Mouse (Mus musculus) forebrain, embryonic 11.5 days (tissue): Measurements from ENCODE around the gene 3100002H09Rik. TPM values are rescaled to one million over a fixed set of nuclear protein-coding genes. Genes with fewer than 3 reads are reported as not detected.

Experiments
- ATAC-seq: fragments of 200-750 bp; cut with Nextera tagmentation; replicated peaks from 2 replicates; pipeline ENCODE4 v1.8.0; 2017; ENCODE audit warnings: moderate TSS enrichment; ENCODE audit not compliant: low FRiP score
- DNase-seq: peaks from one replicate; pipeline ENCODE4 v3.0.0-alpha.2; 2017; ENCODE audit warnings: low spot score
- H3K27ac ChIP-seq: fragments of 300-500 bp; sonication (generic); 2 replicates; pipeline ENCODE4 v1.5.1; 2014; ENCODE audit warnings: low read depth, low read length
- H3K27me3 ChIP-seq: fragments of 300-500 bp; sonication (generic); 2 replicates; pipeline ENCODE4 v1.6.1; 2014; ENCODE audit warnings: mild to moderate bottlenecking, low read length, mixed read lengths; ENCODE audit not compliant: control insufficient read depth, insufficient read depth
- H3K36me3 ChIP-seq: fragments of 300-500 bp; sonication (generic); 2 replicates; pipeline ENCODE4 v1.6.1; 2014; ENCODE audit warnings: mild to moderate bottlenecking, low read length, moderate library complexity, mixed read lengths; ENCODE audit not compliant: control insufficient read depth, insufficient read depth
- H3K4me1 ChIP-seq: fragments of 300-500 bp; sonication (generic); replicated peaks from 2 replicates; pipeline ENCODE4 v1.6.1; 2014; ENCODE audit warnings: low read length, mixed read lengths; ENCODE audit not compliant: control insufficient read depth, insufficient read depth
- H3K4me2 ChIP-seq: fragments of 300-500 bp; sonication (generic); 2 replicates; pipeline ENCODE4 v1.6.1; 2014; ENCODE audit warnings: low read depth, mild to moderate bottlenecking, low read length, moderate library complexity, mixed read lengths; ENCODE audit not compliant: severe bottlenecking
- H3K4me3 ChIP-seq: fragments of 300-500 bp; sonication (generic); 2 replicates; pipeline ENCODE4 v1.5.1; 2014; ENCODE audit warnings: low read depth, low read length
- H3K9ac ChIP-seq: fragments of 300-500 bp; sonication (generic); 2 replicates; pipeline ENCODE4 v1.6.1; 2014; ENCODE audit warnings: low read length
- H3K9me3 ChIP-seq: fragments of 300-500 bp; sonication (generic); 2 replicates; pipeline ENCODE4 v1.6.1; 2016; ENCODE audit warnings: low read length, mixed read lengths; ENCODE audit not compliant: control insufficient read depth
- WGBS: fragments of 180-500 bp; shearing (Covaris S2); extraction: QIAGEN DNeasy Blood & Tissue Kit; methylation state at CpG from one replicate; pipeline ENCODE4 v1.1.7; 2014; 5-methylcytosine and 5-hydroxymethylcytosine counted together
- polyA plus RNA-seq: library from polyadenylated mRNA; unstranded; fragments of >200 nt; fragmentation: Nextera tagmentation; extraction: Ambion mirVana; gene quantifications from 2 replicates; pipeline ENCODE4 v1.2.1, GENCODE M21; 2014

Gene 3100002H09Rik
- polyA plus RNA-seq, 1 experiment from 2014 or later, result 0.67 TPM

DNA sequence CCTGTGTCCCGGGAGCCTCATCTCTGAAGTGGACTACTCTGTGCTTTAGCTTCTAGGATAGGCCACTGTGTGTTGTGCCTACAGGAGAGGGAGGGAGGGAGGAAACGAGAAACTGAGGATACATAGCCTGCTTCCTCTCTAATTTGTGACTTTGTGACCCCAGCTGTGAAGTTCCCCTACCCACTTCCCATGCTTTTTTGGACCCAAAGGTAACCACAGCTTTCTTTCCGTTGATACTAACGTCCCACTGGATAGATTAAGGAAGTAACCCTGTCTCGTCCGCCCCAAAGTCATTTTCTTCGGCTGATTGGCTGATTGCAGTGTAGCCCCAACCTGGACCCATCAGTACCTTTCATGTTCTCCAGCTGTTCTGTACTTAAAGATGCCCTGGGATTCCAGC is 29.9 kb downstream of the 3100002H09Rik start:
- no peak for ATAC-seq
- 91% methylated on average over 7 of the region's 7 CpGs for WGBS

DNA sequence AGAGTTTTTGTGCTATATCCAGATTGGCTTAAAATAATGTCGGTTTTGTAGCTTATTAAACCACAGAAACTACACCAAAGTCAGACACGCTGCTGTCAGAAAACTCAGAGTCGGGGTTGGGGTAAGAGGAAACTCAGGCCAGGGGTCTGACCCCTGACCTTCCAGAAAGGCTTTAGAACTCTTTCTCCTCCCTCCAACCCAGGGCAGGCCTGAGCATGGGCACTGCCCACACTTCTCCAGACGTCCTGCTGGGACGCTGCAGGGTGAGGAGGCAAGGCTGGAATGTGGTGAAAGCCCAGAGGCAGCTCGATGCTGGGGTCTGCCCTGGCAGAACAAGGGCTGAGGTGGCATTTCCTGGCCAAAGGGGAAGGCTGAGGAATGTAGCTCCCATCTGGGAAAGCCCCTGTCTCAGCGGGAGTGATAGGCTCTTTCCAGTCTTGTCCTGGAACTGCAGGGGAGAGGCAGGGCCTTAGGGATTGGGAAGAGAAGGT is 34.6 kb downstream of the 3100002H09Rik start:
- H3K4me1 ChIP-seq, result peaks cover 10% of the 10 kb centered on the region
- DNase-seq (no peak), ATAC-seq (no peak)
- no peak overlapping the region for H3K27ac ChIP-seq
- whole genome bisulfite sequencing, result 3% methylated on average over 7 of the region's 7 CpGs
- peak overlapping the region; percentile 68 for H3K9ac ChIP-seq
- H3K9me3 ChIP-seq, result no peaks in the 10 kb centered on the region
- H3K36me3 ChIP-seq, result no peaks in the 10 kb centered on the region
- peak overlapping the region; percentile 94; the same call in 1 of the 2 replicates for H3K4me2 ChIP-seq
- H3K27me3 ChIP-seq, result peaks cover 31% of the 10 kb centered on the region
- H3K4me3 ChIP-seq, result peak overlapping the region; percentile 46; the same call in 1 of the 2 replicates

More for the DNA sequence above, 29.9 kb downstream of the 3100002H09Rik start:
- H3K4me2 ChIP-seq, result no peak overlapping the region
- H3K4me1 ChIP-seq, result peaks cover 8% of the 10 kb centered on the region; the same call in 1 of the 2 replicates
- H3K27ac ChIP-seq, result no peak overlapping the region
- H3K9me3 ChIP-seq, result no peaks in the 10 kb centered on the region
- H3K36me3 ChIP-seq, result no peaks in the 10 kb centered on the region
- H3K4me3 ChIP-seq, result no peak overlapping the region
- peaks cover 12% of the 10 kb centered on the region for H3K27me3 ChIP-seq
- no peak overlapping the region for H3K9ac ChIP-seq
- no peak for DNase-seq

DNA sequence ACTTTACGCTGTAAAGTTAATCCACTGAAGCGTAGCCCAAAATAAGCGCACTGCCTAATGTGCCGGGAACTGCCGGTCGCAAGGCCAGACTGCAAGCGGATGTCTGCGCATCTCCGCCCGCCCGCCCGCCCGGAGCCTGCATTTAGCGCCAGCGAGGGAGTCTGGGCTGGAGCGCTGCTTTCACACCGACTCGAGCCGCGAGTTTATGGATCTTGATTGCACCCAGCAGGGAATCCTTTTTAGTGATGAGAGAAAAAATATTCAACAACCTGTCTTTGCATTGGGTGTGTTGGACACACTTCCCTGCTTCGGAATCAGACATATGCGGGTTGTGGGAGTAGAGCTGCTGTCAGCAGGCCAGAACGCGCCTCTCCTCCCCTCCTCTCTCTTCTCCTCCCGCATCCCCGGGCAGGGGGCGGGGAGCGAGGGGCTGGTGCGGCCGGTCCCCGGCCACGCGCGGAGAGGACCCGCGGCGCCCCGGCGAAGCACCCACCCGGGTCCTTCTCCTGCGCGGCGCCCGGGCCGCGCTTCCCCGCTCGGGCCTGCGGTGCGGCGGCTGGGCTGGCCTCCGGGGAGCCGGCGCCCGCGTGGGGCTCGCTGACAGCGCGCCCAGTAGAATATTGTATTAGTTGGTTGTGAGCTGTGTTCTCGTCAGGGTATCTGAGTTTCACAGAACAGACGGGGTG is 35.2 kb downstream of the 3100002H09Rik start:
- WGBS, result 1% methylated on average over 61 of the region's 61 CpGs
- no peaks in the 10 kb centered on the region for H3K36me3 ChIP-seq
- peaks cover 10% of the 10 kb centered on the region for H3K4me1 ChIP-seq
- peak overlapping the region; percentile 46 for H3K4me3 ChIP-seq
- peak; percentile 66 for DNase-seq
- 0 out of 2 replicates have a peak, but pooled peaks have one; percentile 18 for ATAC-seq
- peak overlapping the region; percentile 68 for H3K9ac ChIP-seq
- H3K4me2 ChIP-seq, result peak overlapping the region; percentile 94
- no peak overlapping the region for H3K27ac ChIP-seq
- H3K9me3 ChIP-seq, result no peaks in the 10 kb centered on the region
- H3K27me3 ChIP-seq, result peaks cover 31% of the 10 kb centered on the region

DNA sequence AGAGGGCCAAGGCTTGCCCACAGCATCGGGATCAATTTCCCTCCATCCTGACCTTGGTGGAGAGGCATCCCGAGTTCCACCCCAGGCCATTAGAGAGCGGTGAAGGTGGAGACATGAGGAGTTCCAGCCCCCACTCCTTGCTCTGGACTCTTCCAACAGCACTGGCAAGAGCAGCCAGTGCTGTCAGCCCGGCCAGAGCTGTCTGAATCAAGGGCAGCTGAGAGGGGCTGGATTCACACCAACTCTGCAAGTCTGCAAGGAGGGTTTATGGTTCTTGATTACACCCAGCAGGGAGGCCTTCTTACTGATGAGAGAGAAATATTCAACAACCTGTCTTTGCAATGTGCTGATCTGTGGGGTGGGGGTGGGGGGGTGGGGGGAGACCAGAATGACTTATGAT is 37.0 kb downstream of the 3100002H09Rik start:
- H3K4me1 ChIP-seq, result peaks cover 15% of the 10 kb centered on the region
- no peak overlapping the region for H3K4me3 ChIP-seq
- H3K9me3 ChIP-seq, result no peaks in the 10 kb centered on the region
- no peak overlapping the region for H3K9ac ChIP-seq
- H3K27me3 ChIP-seq, result peaks cover 31% of the 10 kb centered on the region
- no peak overlapping the region for H3K27ac ChIP-seq
- WGBS, result 65% methylated on average over 4 of the region's 4 CpGs
- ATAC-seq, result no peak
- no peak for DNase-seq
- H3K36me3 ChIP-seq, result no peaks in the 10 kb centered on the region
- H3K4me2 ChIP-seq, result no peak overlapping the region

DNA sequence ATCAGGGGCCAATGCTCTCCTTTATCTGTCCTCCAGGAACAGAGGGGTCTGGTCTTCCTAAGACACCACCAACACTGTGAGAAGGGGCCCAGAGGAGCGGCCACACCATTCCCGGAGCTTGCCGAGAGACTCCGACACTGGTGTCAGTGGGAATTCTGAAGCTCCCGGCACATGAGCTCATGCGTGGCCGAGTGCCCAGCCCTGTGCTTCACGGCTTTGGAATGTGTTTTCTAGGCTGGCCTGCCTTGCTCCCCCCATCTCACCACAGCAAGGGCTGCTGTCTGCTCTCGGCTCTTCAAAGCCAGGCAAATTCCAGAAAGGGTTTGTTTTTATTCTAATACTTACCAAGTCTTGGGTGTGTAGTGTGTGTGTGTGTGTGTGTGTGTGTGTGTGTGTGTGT is 39.6 kb downstream of the 3100002H09Rik start:
- WGBS, result 82% methylated on average over 9 of the region's 9 CpGs
- no peak overlapping the region for H3K27ac ChIP-seq
- peaks cover 20% of the 10 kb centered on the region for H3K27me3 ChIP-seq

DNA sequence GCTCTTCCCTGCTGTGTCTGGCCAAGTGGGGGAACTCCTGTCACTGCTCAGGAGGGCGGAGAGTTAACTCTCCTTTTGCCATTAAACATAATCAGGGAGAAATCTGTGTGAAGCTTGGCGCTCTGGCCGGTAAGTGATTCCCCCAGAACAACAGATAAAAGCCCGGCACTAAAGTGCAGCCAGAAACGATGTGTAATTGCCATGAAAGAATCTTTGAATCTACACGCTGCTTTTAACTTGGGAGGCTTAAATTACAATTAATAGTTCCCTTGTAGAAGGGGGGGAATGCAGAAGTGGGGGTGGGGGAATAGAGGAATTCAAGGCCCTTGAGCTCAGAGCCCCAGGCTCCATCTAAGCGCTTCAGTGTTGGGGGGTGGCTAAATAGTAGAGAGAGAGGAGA is 40.9 kb downstream of the 3100002H09Rik start:
- DNase-seq, result no peak
- 19% methylated on average over 7 of the region's 7 CpGs for WGBS

More for the DNA sequence above, 39.6 kb downstream of the 3100002H09Rik start:
- no peaks in the 10 kb centered on the region for H3K36me3 ChIP-seq
- H3K4me1 ChIP-seq, result peaks cover 12% of the 10 kb centered on the region
- no peak overlapping the region for H3K9ac ChIP-seq
- ATAC-seq (no peak), DNase-seq (no peak)
- no peak overlapping the region for H3K4me2 ChIP-seq
- no peak overlapping the region for H3K4me3 ChIP-seq
- H3K9me3 ChIP-seq, result no peaks in the 10 kb centered on the region

DNA sequence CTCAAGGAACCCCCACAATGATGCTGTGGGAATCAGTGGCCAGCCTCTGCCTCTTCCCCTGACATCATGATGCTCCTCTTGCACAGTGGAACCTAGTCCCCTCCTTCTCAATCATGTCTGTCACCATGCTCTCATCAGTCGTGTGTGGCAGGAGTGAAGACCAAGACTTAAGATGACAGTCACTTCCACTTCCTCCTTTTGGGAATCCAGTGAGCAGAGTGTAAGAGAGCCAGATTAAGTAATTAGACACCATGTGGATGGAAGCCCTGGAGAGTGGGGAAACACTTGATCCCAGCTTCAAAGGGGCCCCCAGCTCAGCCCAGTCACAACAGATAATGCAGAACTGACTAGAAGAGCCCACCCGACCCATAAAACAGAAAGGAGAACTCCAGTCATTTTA is 47.2 kb downstream of the 3100002H09Rik start:
- WGBS, result 42% methylated on average over 2 of the region's 2 CpGs
- Histone ChIP-seq H3K4me1 (0 out of 2 replicates have a peak, but pooled peaks cover 2% of the 10 kb centered on the region), H3K9me3 (no peaks in the 10 kb centered on the region), H3K9ac (no peak overlapping the region), H3K4me2 (no peak overlapping the region), H3K4me3 (no peak overlapping the region), H3K27ac (no peak overlapping the region), H3K36me3 (no peaks in the 10 kb centered on the region), H3K27me3 (no peaks in the 10 kb centered on the region)
- ATAC-seq (no peak), DNase-seq (no peak)

More for the DNA sequence above, 40.9 kb downstream of the 3100002H09Rik start:
- 0 out of 2 replicates have a peak, but pooled peaks cover 5% of the 10 kb centered on the region for H3K4me1 ChIP-seq
- H3K9ac ChIP-seq, result no peak overlapping the region
- no peaks in the 10 kb centered on the region for H3K36me3 ChIP-seq
- H3K4me2 ChIP-seq, result no peak overlapping the region
- peaks cover 13% of the 10 kb centered on the region for H3K27me3 ChIP-seq
- no peaks in the 10 kb centered on the region for H3K9me3 ChIP-seq
- H3K4me3 ChIP-seq, result no peak overlapping the region
- no peak for ATAC-seq
- no peak overlapping the region for H3K27ac ChIP-seq

DNA sequence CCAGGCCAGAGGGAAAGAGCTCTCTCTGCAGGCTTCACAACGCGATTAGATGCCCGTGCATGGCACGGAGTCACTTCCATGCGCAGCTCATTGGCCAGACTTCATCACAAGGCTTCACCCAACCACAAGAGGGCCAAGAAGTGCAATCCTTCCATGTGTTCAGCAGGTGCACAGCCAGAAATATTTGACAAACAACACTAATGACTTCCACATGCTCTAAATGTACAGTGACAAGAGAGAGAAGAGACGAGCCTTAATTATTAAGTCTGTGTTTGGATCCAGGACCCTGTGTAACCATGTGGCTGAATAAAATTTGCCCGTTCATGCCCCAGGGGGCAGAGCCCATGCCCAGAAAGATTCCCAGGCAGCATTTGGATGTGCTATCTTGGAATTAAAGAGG is 47.9 kb downstream of the 3100002H09Rik start:
- ATAC-seq, result no peak
- Histone ChIP-seq H3K4me1 (0 out of 2 replicates have a peak, but pooled peaks cover 2% of the 10 kb centered on the region), H3K36me3 (no peaks in the 10 kb centered on the region), H3K27me3 (no peaks in the 10 kb centered on the region), H3K9me3 (no peaks in the 10 kb centered on the region), H3K4me3 (no peak overlapping the region), H3K9ac (no peak overlapping the region), H3K27ac (no peak overlapping the region), H3K4me2 (no peak overlapping the region)
- no peak for DNase-seq
- 64% methylated on average over 7 of the region's 7 CpGs for WGBS
